Mouse (Mus musculus) left cerebral cortex, postnatal 14 days (tissue): Measurements from ENCODE around the gene Igsf3. TPM values are rescaled to one million over a fixed set of nuclear protein-coding genes. Genes with fewer than 3 reads are reported as not detected.

Experiments used
- total RNA-seq, 2 experiments: library from RNA; stranded (reverse); gene quantifications; 2 replicates each; pipeline ENCODE4 v1.2.3; 2021

Gene Igsf3
- total RNA-seq, 2 experiments from 2014 or later: 26.5 to 28.2 TPM

Other genes with a start within 250 kb of the Igsf3 start
- not detected for gene Cd2, start 89.1 kb upstream of the Igsf3 start, total RNA-seq
- 1,000 to 10,000 TPM; 1,135 to 1,354 TPM for gene Atp1a1, start 227.6 kb downstream of the Igsf3 start, total RNA-seq